Mouse (Mus musculus) myocyte (in vitro differentiated cells): ENCODE results near the gene Abhd17a.

Source experiments
- E2F4 ChIP-seq: IDR thresholded peaks from one replicate; pipeline ENCODE4 v1.6.1; 2011; ENCODE audit warnings: mild to moderate bottlenecking, control low read depth, moderate library complexity; ENCODE audit not compliant: insufficient read depth
- POLR2A ChIP-seq: IDR thresholded peaks from one replicate; pipeline ENCODE4 v1.6.1; 2011; ENCODE audit warnings: low read depth, mild to moderate bottlenecking, control low read depth, moderate library complexity; ENCODE audit not compliant: insufficient read length

GRCm38 (mm10) chr10:80604001-80604509 is 13.9 kb upstream of the Abhd17a start:
- TF ChIP-seq E2F4 (no peak), POLR2A (no peak)
